Mouse (Mus musculus) lung, adult 2 months (tissue): ENCODE results near the gene Cox7a2l.

Source experiments
- CTCF ChIP-seq: fragments of 200-500 bp; IDR thresholded peaks from 2 replicates; pipeline ENCODE4 v1.5.1; 2011; ENCODE audit warnings: mild to moderate bottlenecking, low read length, control low read depth; ENCODE audit not compliant: insufficient read depth
- POLR2A ChIP-seq: fragments of 200-500 bp; IDR thresholded peaks from 2 replicates; pipeline ENCODE4 v1.6.1; 2011; ENCODE audit warnings: low read depth, mild to moderate bottlenecking, control low read depth, low read length, borderline replicate concordance; ENCODE audit errors: extremely low read depth

- TF ChIP-seq CTCF (no peak), POLR2A (no peak)
Observed at GRCm38 (mm10) chr17:83538694-83539093, 21.6 kb upstream of the Cox7a2l start.
